ENCODE assay signal across 14 mouse cellular contexts in the genomic region with DNA sequence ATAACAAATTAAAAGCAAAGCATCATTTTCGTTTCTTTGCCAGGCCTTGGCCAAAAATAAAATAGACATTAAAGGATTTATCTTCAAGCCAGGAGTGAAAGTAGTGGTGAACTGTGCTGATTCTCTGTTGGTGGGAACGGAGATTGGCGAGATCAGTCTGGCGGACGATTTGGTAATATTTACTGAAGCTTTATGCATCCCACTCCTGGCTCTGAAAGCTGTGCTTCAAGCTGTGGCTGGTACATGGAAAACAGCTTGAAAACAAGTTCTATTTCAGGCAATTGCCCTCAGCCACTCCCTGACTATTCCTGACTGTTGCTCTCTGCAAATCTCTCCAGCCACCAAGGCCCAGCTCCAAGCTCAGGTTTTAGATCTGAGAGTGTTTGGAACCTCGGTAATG. TPM values are rescaled to one million over a fixed set of nuclear protein-coding genes. Genes with fewer than 3 reads are reported as not detected.
A peak's percentile ranks its signal among the peaks of the same experiment; 100 is the strongest.
DNase-seq lines count a peak whose midpoint lies in the region; ATAC-seq lines count a peak whose summit lies in the region.
"Had no signal": no experiment of that assay in that cellular context is flagged by ENCODE, and none has a peak within 500 bp of the region (broad histone marks: within the 10 kb centered on the region; RNA-seq: fewer than 3 reads in every experiment).

No protein-coding gene starts in this region.

- no peak for ATAC-seq in megakaryocyte, adult 5-6 weeks (ENCODE audit: poor library complexity, severe bottlenecking)
- ATAC-seq: intestine, embryonic 16.5 days; midbrain, embryonic 16.5 days had no signal

- DNase-seq in cerebellum, adult 9-11 months: peak; percentile 4
- no peak for DNase-seq in cerebellum, adult 11-12 months
- peak; percentile 2 to 6 for DNase-seq in heart, adult 18-20 months
- no peak for DNase-seq in heart, postnatal 36 days
- peak; percentile 23 to 24 for DNase-seq in right cerebral cortex, postnatal 10 days (ENCODE audit: low spot score in 2 of 2)
- DNase-seq in right cerebral cortex, postnatal 14 days: no peak
- no peak for DNase-seq in testis, postnatal 14 days (ENCODE audit: low spot score)
- DNase-seq: adrenal gland, postnatal 36 days; heart, adult 11 months; lung, embryonic 14.5 days had no signal

- intact Hi-C loops in heart, postnatal 36 days (cut with DNase I): no loop called here

RNA-seq across cellular contexts. Expression of a gene that starts 37.1 kb away (rescaled TPM):
- total RNA-seq in heart, adult 18-20 months (2021): under 1 TPM; 0.35 to 0.98 TPM
- 1 to 10 TPM; 1.2 to 1.7 TPM for total RNA-seq in heart, postnatal 36 days (2021)
- total RNA-seq in megakaryocyte, adult 5-6 weeks (2015): 0.07 TPM in 1 of 2 replicates, not detected in the other
- not detected in 2 replicates for total RNA-seq in megakaryocyte, adult 5-6 weeks (2017)
- total RNA-seq: CH12.LX had no signal

Comparison
In these comparisons a context has a peak if more than half of its experiments do, and no peak if none do; other contexts are left out.
1. DNase-seq: peak in cerebellum, adult 9-11 months (single experiment), heart, adult 18-20 months (2 of 2) and right cerebral cortex, postnatal 10 days (2 of 2); none in cerebellum, adult 11-12 months (single experiment), heart, postnatal 36 days (0 of 2), right cerebral cortex, postnatal 14 days (single experiment) and testis, postnatal 14 days (single experiment).